Mouse (Mus musculus) cortical plate, adult 2 months (tissue): ENCODE measurements around the gene Slc30a5.

Experiments used
- CTCF ChIP-seq: fragments of 200-500 bp; IDR thresholded peaks from 2 replicates; pipeline ENCODE4 v1.5.1; 2011; ENCODE audit warnings: mild to moderate bottlenecking, control low read depth, low read length; ENCODE audit not compliant: insufficient read depth; ENCODE audit errors: extremely low read depth
- POLR2A ChIP-seq: fragments of 200-500 bp; IDR thresholded peaks from 2 replicates; pipeline ENCODE4 v1.6.1; 2011; ENCODE audit warnings: mild to moderate bottlenecking, low read length, control low read depth; ENCODE audit not compliant: insufficient read depth; ENCODE audit errors: extremely low read depth

GRCm38 (mm10) chr13:100775252-100776055, 57.8 kb downstream of the Slc30a5 start, which contains the start of gene Cenph:
- TF ChIP-seq POLR2A (peak; percentile 36; the same call in 1 of the 2 replicates), CTCF (no peak)
